Mouse (Mus musculus) spleen, adult 2 months (tissue): ENCODE data around the gene Map3k9. TPM values are rescaled to one million over a fixed set of nuclear protein-coding genes. Genes with fewer than 3 reads are reported as not detected.
A peak's percentile ranks its signal among the peaks of the same experiment; 100 is the strongest.

ENCODE experiments used
- DNase-seq, 2 experiments: peaks; one replicate each; pipeline versions ENCODE4 v3.0.0 to v3.0.0-alpha.2; 2012 to 2021; ENCODE audit warnings: low spot score in 2 of 2, low read depth in 1 of 2
- H3K27ac ChIP-seq: fragments of 200-500 bp; 2 replicates; pipeline ENCODE4 v1.5.1; 2012; ENCODE audit warnings: low read length, inconsistent platforms; ENCODE audit not compliant: insufficient read depth
- H3K27me3 ChIP-seq: fragments of 200-500 bp; 2 replicates; pipeline ENCODE4 v1.6.1; 2012; ENCODE audit warnings: mild to moderate bottlenecking, moderate library complexity, low read length, inconsistent platforms; ENCODE audit not compliant: control insufficient read depth, insufficient read depth
- H3K36me3 ChIP-seq: fragments of 200-500 bp; 2 replicates; pipeline ENCODE4 v1.6.1; 2012; ENCODE audit warnings: mild to moderate bottlenecking, low read length, inconsistent platforms; ENCODE audit not compliant: control insufficient read depth, insufficient read depth
- H3K4me1 ChIP-seq: fragments of 200-500 bp; 2 replicates; pipeline ENCODE4 v1.6.1; 2011; ENCODE audit warnings: inconsistent platforms; ENCODE audit not compliant: control insufficient read depth, insufficient read depth, insufficient read length
- H3K4me3 ChIP-seq: fragments of 200-500 bp; 2 replicates; pipeline ENCODE4 v1.5.1; 2011; ENCODE audit warnings: mild to moderate bottlenecking, inconsistent platforms; ENCODE audit not compliant: insufficient read depth, insufficient read length; ENCODE audit errors: extremely low read depth
- CTCF ChIP-seq: fragments of 200-500 bp; IDR thresholded peaks from 2 replicates; pipeline ENCODE4 v1.5.1; 2011; ENCODE audit warnings: mild to moderate bottlenecking, inconsistent platforms; ENCODE audit not compliant: insufficient read depth, insufficient read length, insufficient replicate concordance; ENCODE audit errors: extremely low read depth
- POLR2A ChIP-seq: fragments of 200-500 bp; IDR thresholded peaks from 2 replicates; pipeline ENCODE4 v1.6.1; 2011; ENCODE audit warnings: low read depth, low read length, inconsistent platforms
- WGBS: fragments of 180-500 bp; shearing (Covaris S2); methylation state at CpG from one replicate; pipeline ENCODE4 v1.1.7; 2018; 5-methylcytosine and 5-hydroxymethylcytosine counted together
- polyA plus RNA-seq: library from polyadenylated mRNA; depleted of rRNA; stranded (reverse); fragments of >200 nt; gene quantifications from 2 replicates; pipeline ENCODE4 v1.2.3, GENCODE M21; 2012

The Map3k9 gene
- polyA plus RNA-seq, 1 experiment, result 2.9 TPM

GRCm38 (mm10) chr12:81816330-81817125 is 35.6 kb upstream of the Map3k9 start:
- Histone ChIP-seq H3K4me1 (no peaks in the 10 kb centered on the region), H3K27me3 (no peaks in the 10 kb centered on the region), H3K27ac (no peak overlapping the region), H3K4me3 (no peak overlapping the region), H3K36me3 (no peaks in the 10 kb centered on the region)
- DNase-seq, result no peak
- WGBS, result 67% methylated on average over 10 of the region's 10 CpGs
- TF ChIP-seq POLR2A (no peak), CTCF (no peak)

- H3K27me3 ChIP-seq, result no peaks in the 10 kb centered on the region
- H3K4me3 ChIP-seq, result no peak overlapping the region
- H3K4me1 ChIP-seq, result no peaks in the 10 kb centered on the region
- 92% methylated on average over 5 of the region's 5 CpGs for WGBS
- H3K36me3 ChIP-seq, result no peaks in the 10 kb centered on the region
- H3K27ac ChIP-seq, result no peak overlapping the region
- no peak for DNase-seq
- no peak for TF ChIP-seq CTCF
- TF ChIP-seq POLR2A, result no peak
Observed at GRCm38 (mm10) chr12:81814742-81815141, 33.8 kb upstream of the Map3k9 start.

- Histone ChIP-seq H3K27me3 (no peaks in the 10 kb centered on the region), H3K27ac (no peak overlapping the region), H3K4me1 (no peaks in the 10 kb centered on the region; the same call in 1 of the 2 replicates), H3K4me3 (no peak overlapping the region), H3K36me3 (no peaks in the 10 kb centered on the region)
- TF ChIP-seq CTCF, result no peak
- 67% methylated on average over 8 of the region's 8 CpGs for WGBS
- no peak for DNase-seq
Observed at GRCm38 (mm10) chr12:81810417-81810816, 29.4 kb upstream of the Map3k9 start.

- H3K27me3 ChIP-seq, result no peaks in the 10 kb centered on the region
- TF ChIP-seq CTCF (no peak), POLR2A (no peak)
- H3K27ac ChIP-seq, result no peak overlapping the region
- no peaks in the 10 kb centered on the region; the same call in 1 of the 2 replicates for H3K4me1 ChIP-seq
- WGBS, result 76% methylated on average over 2 of the region's 2 CpGs
- no peak for DNase-seq
- no peaks in the 10 kb centered on the region for H3K36me3 ChIP-seq
- H3K4me3 ChIP-seq, result no peak overlapping the region
Observed at GRCm38 (mm10) chr12:81808596-81808995, 27.6 kb upstream of the Map3k9 start.

- no peak for TF ChIP-seq CTCF
- TF ChIP-seq POLR2A, result no peak
- no peaks in the 10 kb centered on the region for H3K27me3 ChIP-seq
- no peak overlapping the region for H3K4me3 ChIP-seq
- no peak for DNase-seq
- no peak overlapping the region for H3K27ac ChIP-seq
- H3K4me1 ChIP-seq, result no peaks in the 10 kb centered on the region; the same call in 1 of the 2 replicates
- WGBS, result 61% methylated on average over 11 of the region's 11 CpGs
- H3K36me3 ChIP-seq, result no peaks in the 10 kb centered on the region
Observed at GRCm38 (mm10) chr12:81807953-81808352, 27.0 kb upstream of the Map3k9 start.

- DNase-seq, result no peak
- Histone ChIP-seq H3K27me3 (no peaks in the 10 kb centered on the region), H3K36me3 (no peaks in the 10 kb centered on the region), H3K4me1 (no peaks in the 10 kb centered on the region; the same call in 1 of the 2 replicates), H3K4me3 (no peak overlapping the region; the same call in 1 of the 2 replicates), H3K27ac (no peak overlapping the region)
- TF ChIP-seq CTCF (no peak), POLR2A (no peak)
- 12% methylated on average over 7 of the region's 7 CpGs for WGBS
Observed at GRCm38 (mm10) chr12:81807529-81807837, 26.5 kb upstream of the Map3k9 start.

GRCm38 (mm10) chr12:81806759-81807528 is 26.0 kb upstream of the Map3k9 start:
- no peak for TF ChIP-seq POLR2A
- TF ChIP-seq CTCF, result no peak
- Histone ChIP-seq H3K27me3 (no peaks in the 10 kb centered on the region), H3K27ac (no peak overlapping the region), H3K4me3 (no peak overlapping the region; the same call in 1 of the 2 replicates), H3K36me3 (no peaks in the 10 kb centered on the region), H3K4me1 (no peaks in the 10 kb centered on the region; the same call in 1 of the 2 replicates)
- DNase-seq, result peak in 1 of 2 experiments; percentile 55
- 37% methylated on average over 17 of the region's 17 CpGs for WGBS
